Mouse (Mus musculus): ENCODE results near the gene St8sia2.
A peak's percentile ranks its signal among the peaks of the same experiment; 100 is the strongest.

- TF ChIP-seq CTCF (conservative IDR thresholded peaks at IDR 0.05; ENCODE audit: low read length) (peak; percentile 92), NANOG (IDR thresholded peaks at IDR 0.05; ENCODE audit: borderline replicate concordance, low read length) (no peak)
These were observed 11.5 kb upstream of the St8sia2 start for GRCm38 (mm10) chr7:74025007-74025406.
